Mouse (Mus musculus) myocyte (in vitro differentiated cells): ENCODE measurements around the gene Olfr543.

ENCODE experiments used
- CEBPB ChIP-seq: IDR thresholded peaks from 2 replicates; pipeline ENCODE4 v1.6.1; 2011; ENCODE audit warnings: mild to moderate bottlenecking, moderate library complexity; ENCODE audit not compliant: poor library complexity, insufficient read depth, severe bottlenecking
- E2F4 ChIP-seq: IDR thresholded peaks from one replicate; pipeline ENCODE4 v1.6.1; 2011; ENCODE audit warnings: mild to moderate bottlenecking, control low read depth, moderate library complexity; ENCODE audit not compliant: insufficient read depth
- MAX ChIP-seq: IDR thresholded peaks from one replicate; pipeline ENCODE4 v1.6.1; 2011; ENCODE audit warnings: low read depth, mild to moderate bottlenecking, control low read depth
- MYOD1 ChIP-seq, 3 experiments: IDR thresholded peaks; one replicate each; pipeline ENCODE4 v1.6.1; 2011; ENCODE audit warnings: control low read depth in 2 of 3, low read depth in 2 of 3, mild to moderate bottlenecking in 2 of 3, moderate library complexity in 1 of 3; ENCODE audit not compliant: insufficient read length in 2 of 3, control insufficient read depth in 1 of 3
- POLR2A ChIP-seq: IDR thresholded peaks from one replicate; pipeline ENCODE4 v1.6.1; 2011; ENCODE audit warnings: low read depth, mild to moderate bottlenecking, control low read depth, moderate library complexity; ENCODE audit not compliant: insufficient read length
- POLR2AphosphoS2 ChIP-seq: IDR thresholded peaks from one replicate; pipeline ENCODE4 v1.6.1; 2011; ENCODE audit warnings: low read depth, control low read depth; ENCODE audit not compliant: insufficient read length
- SRF ChIP-seq: IDR thresholded peaks from one replicate; pipeline ENCODE4 v1.6.1; 2011; ENCODE audit warnings: low read depth; ENCODE audit not compliant: control insufficient read depth, insufficient read length
- TCF12 ChIP-seq: IDR thresholded peaks from one replicate; pipeline ENCODE4 v1.6.1; 2011; ENCODE audit warnings: mild to moderate bottlenecking, control low read depth; ENCODE audit not compliant: poor library complexity, insufficient read depth, severe bottlenecking
- USF1 ChIP-seq: IDR thresholded peaks from one replicate; pipeline ENCODE4 v1.6.1; 2011; ENCODE audit warnings: low read depth, mild to moderate bottlenecking, control low read depth, moderate library complexity

DNA sequence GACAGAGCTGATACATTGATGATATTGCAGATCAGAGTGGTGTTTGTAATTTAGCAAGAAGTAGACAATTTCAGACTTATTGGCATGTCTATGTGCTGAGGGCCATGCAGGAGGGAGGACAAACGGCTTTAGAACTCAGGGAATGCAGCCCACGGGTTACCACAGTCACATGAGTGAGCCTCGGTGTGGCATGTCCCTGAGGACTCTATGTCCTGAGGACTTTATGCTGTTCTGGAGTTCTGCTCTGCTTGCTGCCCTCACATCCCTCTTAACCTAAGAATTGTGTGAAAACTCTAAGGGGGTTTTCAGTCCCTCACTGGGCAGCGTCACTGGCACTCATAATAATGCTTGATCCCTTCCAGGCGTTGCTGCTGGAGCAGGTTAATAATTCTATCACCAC lies 8.8 kb downstream of the Olfr543 start:
- TF ChIP-seq POLR2A (no peak), CEBPB (no peak), USF1 (no peak), MYOD1 (IDR thresholded peaks at IDR 0.05; ENCODE audit: control insufficient read depth in 1 of 3, insufficient read length in 2 of 3, low read depth in 2 of 3) (no peak), SRF (no peak), MAX (no peak), TCF12 (no peak), POLR2AphosphoS2 (no peak), E2F4 (no peak)
